Mouse (Mus musculus): ENCODE measurements around the gene Spryd3.

GRCm38 (mm10) chr15:102094988-102095387 is 41.0 kb downstream of the Spryd3 start:
- TF ChIP-seq CTCF (IDR thresholded peaks at IDR 0.05; ENCODE audit: low read depth, low read length) (no peak), POLR2A (IDR thresholded peaks at IDR 0.05; ENCODE audit: borderline replicate concordance, low read depth, low read length) (no peak)

Data from bone marrow macrophage, adult 2 months (primary cell).